Mouse (Mus musculus): ENCODE results near the gene Cd9.

DNA sequence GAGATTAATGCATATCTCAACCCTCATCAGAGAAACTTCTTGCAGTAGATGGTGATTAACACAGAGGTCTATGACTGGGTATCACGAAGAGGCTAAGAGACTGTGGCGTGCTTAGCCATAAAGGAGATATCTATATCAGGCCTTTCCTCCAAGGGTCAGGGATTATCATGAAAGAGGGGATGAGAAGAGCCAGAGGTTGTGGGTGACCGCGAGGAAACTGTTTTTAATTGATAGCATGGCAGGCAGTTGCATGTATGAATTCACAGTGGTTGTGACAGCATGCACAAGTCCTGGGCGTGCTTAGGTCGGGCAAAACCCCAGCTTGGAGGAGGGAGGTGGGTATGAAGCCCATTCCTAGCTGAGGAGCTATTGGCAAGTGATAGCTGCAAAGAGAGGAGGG, 46.7 kb upstream of the Cd9 start:
- TF ChIP-seq GATA1 (IDR thresholded peaks at IDR 0.05; ENCODE audit: borderline replicate concordance, low read length) (peak; percentile 75; the same call in 1 of the 3 replicates), FLI1 (IDR thresholded peaks at IDR 0.05; ENCODE audit: low read length) (no peak)
